Mouse (Mus musculus) testis, adult 2 months (tissue): Measurements from ENCODE around the gene Ube2j1. TPM values are rescaled to one million over a fixed set of nuclear protein-coding genes. Genes with fewer than 3 reads are reported as not detected.

Source experiments
- H3K27ac ChIP-seq: fragments of 200-500 bp; 2 replicates; pipeline ENCODE4 v1.5.1; 2012; ENCODE audit warnings: low read depth, low read length; ENCODE audit not compliant: control insufficient read depth, insufficient read depth
- H3K27me3 ChIP-seq: fragments of 200-500 bp; 2 replicates; pipeline ENCODE4 v1.6.1; 2012; ENCODE audit warnings: mild to moderate bottlenecking, low read length, moderate library complexity; ENCODE audit not compliant: control insufficient read depth, insufficient read depth
- H3K36me3 ChIP-seq: fragments of 200-500 bp; 2 replicates; pipeline ENCODE4 v1.6.1; 2012; ENCODE audit warnings: mild to moderate bottlenecking, low read length; ENCODE audit not compliant: control insufficient read depth, insufficient read depth
- H3K4me1 ChIP-seq: fragments of 200-500 bp; 2 replicates; pipeline ENCODE4 v1.6.1; 2012; ENCODE audit warnings: low read length; ENCODE audit not compliant: control insufficient read depth, insufficient read depth
- H3K4me3 ChIP-seq: fragments of 200-500 bp; 2 replicates; pipeline ENCODE4 v1.5.1; 2012; ENCODE audit warnings: low read depth, mild to moderate bottlenecking, low read length, moderate library complexity, mixed read lengths; ENCODE audit not compliant: control insufficient read depth
- CTCF ChIP-seq: fragments of 200-500 bp; IDR thresholded peaks from 2 replicates; pipeline ENCODE4 v1.5.1; 2012; ENCODE audit warnings: low read depth, mild to moderate bottlenecking, inconsistent platforms, low read length, moderate library complexity; ENCODE audit not compliant: control insufficient read depth, insufficient read depth, insufficient replicate concordance
- POLR2A ChIP-seq: fragments of 200-500 bp; IDR thresholded peaks from 2 replicates; pipeline ENCODE4 v1.6.1; 2012; ENCODE audit warnings: low read depth, mild to moderate bottlenecking, inconsistent platforms, low read length, moderate library complexity; ENCODE audit not compliant: control insufficient read depth
- polyA plus RNA-seq: library from polyadenylated mRNA; depleted of rRNA; stranded (reverse); fragments of >200 nt; gene quantifications from 2 replicates; pipeline ENCODE4 v1.2.3, GENCODE M21; 2012

Ube2j1 gene
- polyA plus RNA-seq, 1 experiment, result 259 TPM

GRCm38 (mm10) chr4:33018361-33018999, 12.7 kb upstream of the Ube2j1 start:
- Histone ChIP-seq H3K4me1 (no peaks in the 10 kb centered on the region), H3K27ac (no peak overlapping the region), H3K4me3 (no peak overlapping the region), H3K36me3 (no peaks in the 10 kb centered on the region), H3K27me3 (no peaks in the 10 kb centered on the region)
- TF ChIP-seq CTCF (peak; percentile 91), POLR2A (no peak)

GRCm38 (mm10) chr4:33024420-33024819, 6.8 kb upstream of the Ube2j1 start:
- Histone ChIP-seq H3K4me3 (no peak overlapping the region), H3K27me3 (no peaks in the 10 kb centered on the region), H3K4me1 (peaks cover 2% of the 10 kb centered on the region; the same call in 1 of the 2 replicates), H3K27ac (no peak overlapping the region), H3K36me3 (peaks cover 2% of the 10 kb centered on the region)
- TF ChIP-seq POLR2A (no peak), CTCF (no peak)

GRCm38 (mm10) chr4:33029104-33029503, 2.1 kb upstream of the Ube2j1 start:
- H3K4me3 ChIP-seq, result peak overlapping the region; percentile 82
- no peaks in the 10 kb centered on the region for H3K27me3 ChIP-seq
- H3K36me3 ChIP-seq, result peaks cover 2% of the 10 kb centered on the region
- no peak overlapping the region for H3K27ac ChIP-seq
- TF ChIP-seq CTCF (no peak), POLR2A (no peak)
- H3K4me1 ChIP-seq, result peaks cover 2% of the 10 kb centered on the region; the same call in 1 of the 2 replicates

- TF ChIP-seq CTCF (no peak), POLR2A (no peak)
- Histone ChIP-seq H3K36me3 (peaks cover 2% of the 10 kb centered on the region), H3K4me3 (peak overlapping the region; percentile 97), H3K27ac (peak overlapping the region; percentile 96), H3K27me3 (no peaks in the 10 kb centered on the region), H3K4me1 (peaks cover 2% of the 10 kb centered on the region; the same call in 1 of the 2 replicates)
Observed at GRCm38 (mm10) chr4:33030264-33031194, 687 bp upstream of the Ube2j1 start.

- Histone ChIP-seq H3K27ac (peak overlapping the region; percentile 96), H3K27me3 (no peaks in the 10 kb centered on the region), H3K4me3 (peak overlapping the region; percentile 97), H3K36me3 (peaks cover 2% of the 10 kb centered on the region), H3K4me1 (peaks cover 2% of the 10 kb centered on the region; the same call in 1 of the 2 replicates)
- no peak for TF ChIP-seq CTCF
- TF ChIP-seq POLR2A, result no peak
Observed at GRCm38 (mm10) chr4:33032045-33032444, 829 bp downstream of the Ube2j1 start.

GRCm38 (mm10) chr4:33033515-33033914, 2.3 kb downstream of the Ube2j1 start:
- Histone ChIP-seq H3K27me3 (no peaks in the 10 kb centered on the region), H3K4me3 (no peak overlapping the region), H3K4me1 (peaks cover 2% of the 10 kb centered on the region; the same call in 1 of the 2 replicates), H3K27ac (no peak overlapping the region), H3K36me3 (no peaks in the 10 kb centered on the region)
- TF ChIP-seq POLR2A (no peak), CTCF (no peak)

- Histone ChIP-seq H3K4me3 (no peak overlapping the region), H3K27ac (no peak overlapping the region), H3K27me3 (no peaks in the 10 kb centered on the region), H3K36me3 (peaks cover 2% of the 10 kb centered on the region; the same call in 1 of the 2 replicates), H3K4me1 (no peaks in the 10 kb centered on the region)
- TF ChIP-seq CTCF (no peak), POLR2A (no peak)
Observed at GRCm38 (mm10) chr4:33039826-33040225, 8.6 kb downstream of the Ube2j1 start.
